Mouse (Mus musculus) MEL (cell line): ENCODE data around the gene Ptprk.

Source experiments
- CTCF ChIP-seq, 3 experiments: IDR thresholded peaks in 2 of 3; conservative IDR thresholded peaks in 1 of 3; 2 replicates each; pipeline ENCODE4 v1.5.1; 2011 to 2012; ENCODE audit warnings: low read length in 3 of 3, low read depth in 2 of 3, mild to moderate bottlenecking in 2 of 3, improper control_type of control experiment in 1 of 3, inconsistent platforms in 1 of 3, mixed read lengths in 1 of 3, moderate library complexity in 1 of 3; ENCODE audit not compliant: control insufficient read depth in 1 of 3, insufficient read depth in 1 of 3, poor library complexity in 1 of 3, severe bottlenecking in 1 of 3
- E2F4 ChIP-seq: IDR thresholded peaks from 2 replicates; pipeline ENCODE4 v1.6.1; 2011; ENCODE audit warnings: low read depth, low read length, improper control_type of control experiment, borderline replicate concordance
- EP300 ChIP-seq, 2 experiments: IDR thresholded peaks; 2 replicates each; pipeline ENCODE4 v1.6.1; 2011; ENCODE audit warnings: improper control_type of control experiment in 2 of 2, low read length in 2 of 2, low read depth in 1 of 2, mild to moderate bottlenecking in 1 of 2
- GATA1 ChIP-seq: IDR thresholded peaks from 2 replicates; pipeline ENCODE4 v1.6.1; 2011; ENCODE audit warnings: low read depth, low read length, improper control_type of control experiment
- HCFC1 ChIP-seq: IDR thresholded peaks from 2 replicates; pipeline ENCODE4 v1.6.1; 2012; ENCODE audit warnings: low read depth, mild to moderate bottlenecking, inconsistent platforms, low read length, improper control_type of control experiment, moderate library complexity
- MAZ ChIP-seq: IDR thresholded peaks from 2 replicates; pipeline ENCODE4 v1.6.1; 2012; ENCODE audit warnings: low read depth, mild to moderate bottlenecking, inconsistent platforms, low read length, improper control_type of control experiment
- MYC ChIP-seq: IDR thresholded peaks from 2 replicates; pipeline ENCODE4 v1.6.1; 2011; ENCODE audit warnings: low read depth, mild to moderate bottlenecking, low read length, improper control_type of control experiment, moderate library complexity
- POLR2A ChIP-seq, 2 experiments: IDR thresholded peaks; 2 replicates each; pipeline ENCODE4 v1.6.1; 2011 to 2012; ENCODE audit warnings: low read length in 2 of 2, mild to moderate bottlenecking in 2 of 2, control low read depth in 1 of 2, improper control_type of control experiment in 1 of 2, low read depth in 1 of 2, moderate library complexity in 1 of 2; ENCODE audit not compliant: control insufficient read depth in 1 of 2, insufficient read depth in 1 of 2, poor library complexity in 1 of 2
- POLR2AphosphoS2 ChIP-seq: IDR thresholded peaks from 2 replicates; pipeline ENCODE4 v1.6.1; 2011; ENCODE audit warnings: low read length, improper control_type of control experiment
- USF1 ChIP-seq: IDR thresholded peaks from 2 replicates; pipeline ENCODE4 v1.6.1; 2014; ENCODE audit warnings: low read depth, mild to moderate bottlenecking, inconsistent platforms, low read length, improper control_type of control experiment, moderate library complexity
- USF2 ChIP-seq, 2 experiments: IDR thresholded peaks; 2 replicates each; pipeline ENCODE4 v1.6.1; 2011 to 2012; ENCODE audit warnings: improper control_type of control experiment in 2 of 2, low read length in 2 of 2, borderline replicate concordance in 1 of 2, inconsistent platforms in 1 of 2, low read depth in 1 of 2, mild to moderate bottlenecking in 1 of 2; ENCODE audit not compliant: insufficient read depth in 1 of 2
- ZC3H11A ChIP-seq: IDR thresholded peaks from 2 replicates; pipeline ENCODE4 v1.6.1; 2012; ENCODE audit warnings: low read depth, mild to moderate bottlenecking, inconsistent platforms, low read length, improper control_type of control experiment

- TF ChIP-seq GATA1 (no peak), POLR2A (IDR thresholded peaks at IDR 0.05; ENCODE audit: control insufficient read depth in 1 of 2, insufficient read depth in 1 of 2, low read depth in 1 of 2, low read length in 2 of 2, poor library complexity in 1 of 2) (no peak), E2F4 (no peak), USF1 (no peak), HCFC1 (no peak), USF2 (IDR thresholded peaks at IDR 0.05; ENCODE audit: borderline replicate concordance in 1 of 2, insufficient read depth in 1 of 2, low read depth in 1 of 2, low read length in 2 of 2) (no peak), EP300 (IDR thresholded peaks at IDR 0.05; ENCODE audit: low read depth in 1 of 2, low read length in 2 of 2) (no peak), CTCF (IDR thresholded peaks at IDR 0.05 in 2 of 3, conservative IDR thresholded peaks at IDR 0.05 in 1 of 3; ENCODE audit: control insufficient read depth in 1 of 3, insufficient read depth in 1 of 3, low read depth in 2 of 3, low read length in 3 of 3, poor library complexity in 1 of 3, severe bottlenecking in 1 of 3) (no peak), MAZ (no peak), ZC3H11A (no peak), MYC (no peak), POLR2AphosphoS2 (no peak)
Observed at GRCm38 (mm10) chr10:28614396-28614795, 539.8 kb downstream of the Ptprk start.
